Mouse (Mus musculus) kidney, embryonic 14.5 days (tissue): ENCODE measurements around the gene Ica1. TPM values are rescaled to one million over a fixed set of nuclear protein-coding genes. Genes with fewer than 3 reads are reported as not detected.
A peak's percentile ranks its signal among the peaks of the same experiment; 100 is the strongest.

Experiments used
- ATAC-seq: fragments of 200-750 bp; cut with Nextera tagmentation; 2 replicates; pipeline ENCODE4 v1.8.0; 2017; ENCODE audit warnings: moderate number of reproducible peaks, mild to moderate bottlenecking, moderate TSS enrichment, moderate library complexity; ENCODE audit not compliant: low FRiP score, low TSS enrichment
- H3K27ac ChIP-seq: fragments of 300-500 bp; sonication (generic); 2 replicates; pipeline ENCODE4 v1.5.1; 2014; ENCODE audit warnings: low read depth, mild to moderate bottlenecking, low read length, moderate library complexity, mixed read lengths
- H3K27me3 ChIP-seq: fragments of 300-500 bp; sonication (generic); 2 replicates; pipeline ENCODE4 v1.6.1; 2014; ENCODE audit warnings: mild to moderate bottlenecking, low read length; ENCODE audit not compliant: control insufficient read depth, insufficient read depth
- H3K36me3 ChIP-seq: fragments of 300-500 bp; sonication (generic); 2 replicates; pipeline ENCODE4 v1.6.1; 2014; ENCODE audit warnings: low read length, mixed read lengths; ENCODE audit not compliant: control insufficient read depth, insufficient read depth
- H3K4me1 ChIP-seq: fragments of 300-500 bp; sonication (generic); 2 replicates; pipeline ENCODE4 v1.6.1; 2014; ENCODE audit warnings: low read length, mixed read lengths; ENCODE audit not compliant: control insufficient read depth, insufficient read depth
- H3K4me2 ChIP-seq: fragments of 300-500 bp; sonication (generic); replicated peaks from 2 replicates; pipeline ENCODE4 v1.6.1; 2014; ENCODE audit warnings: low read depth, mild to moderate bottlenecking, low read length
- H3K4me3 ChIP-seq: fragments of 300-500 bp; sonication (generic); 2 replicates; pipeline ENCODE4 v1.5.1; 2014; ENCODE audit warnings: mild to moderate bottlenecking, low read length
- H3K9ac ChIP-seq: fragments of 300-500 bp; sonication (generic); 2 replicates; pipeline ENCODE4 v1.6.1; 2014; ENCODE audit warnings: low read depth, mild to moderate bottlenecking, low read length, moderate library complexity
- H3K9me3 ChIP-seq: fragments of 300-500 bp; sonication (generic); 2 replicates; pipeline ENCODE4 v1.6.1; 2016; ENCODE audit warnings: low read length; ENCODE audit not compliant: control insufficient read depth
- WGBS: fragments of 180-500 bp; shearing (Covaris S2); extraction: QIAGEN DNeasy Blood & Tissue Kit; methylation state at CpG from one replicate; pipeline ENCODE4 v1.1.7; 2014; 5-methylcytosine and 5-hydroxymethylcytosine counted together
- polyA plus RNA-seq: library from polyadenylated mRNA; unstranded; fragments of >200 nt; fragmentation: Nextera tagmentation; extraction: Ambion mirVana; gene quantifications from 2 replicates; pipeline ENCODE4 v1.2.1, GENCODE M21; 2014

Gene Ica1
- polyA plus RNA-seq, 1 experiment from 2014 or later = 30.0 TPM

DNA sequence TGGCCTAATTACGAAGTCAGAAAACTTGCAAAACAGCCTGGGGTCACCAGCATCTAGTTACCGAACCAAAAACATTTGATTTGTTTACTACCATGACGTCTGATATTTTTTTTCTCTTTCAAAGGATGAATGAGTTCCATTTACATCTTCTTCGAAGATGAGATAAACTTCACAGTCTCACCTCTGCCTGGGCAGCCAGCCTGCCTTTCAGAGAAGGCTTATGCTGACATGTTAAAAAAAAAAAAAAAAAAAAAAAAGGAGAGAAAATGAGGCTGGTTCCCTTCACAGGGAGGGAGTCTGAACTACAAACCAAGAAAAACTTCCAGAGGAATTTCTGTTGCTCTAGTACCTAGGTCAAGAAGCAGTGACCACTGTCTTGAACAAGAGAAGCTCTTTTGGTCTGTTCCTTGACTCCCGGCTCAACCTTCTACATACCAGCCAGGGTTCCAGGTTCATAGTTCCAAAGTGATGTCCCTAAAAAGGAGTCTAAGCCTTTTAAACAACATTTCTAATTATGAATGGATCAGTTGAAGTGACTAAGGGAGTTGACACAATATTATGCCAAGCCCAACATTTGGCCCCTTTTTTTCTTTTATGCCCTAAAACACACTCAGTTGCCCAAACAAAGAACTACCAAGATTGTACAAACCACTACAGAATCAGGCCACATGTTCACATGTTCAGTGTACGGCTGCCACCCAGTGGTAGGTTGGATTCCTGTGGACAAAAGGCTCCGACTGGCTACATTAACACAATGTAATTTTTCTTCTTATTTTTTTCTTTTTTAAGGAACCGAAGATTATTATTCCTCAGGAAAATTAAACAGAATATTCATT lies 42.4 kb downstream of the Ica1 start:
- Histone ChIP-seq H3K4me1 (peaks cover 6% of the 10 kb centered on the region; the same call in 1 of the 2 replicates), H3K9ac (no peak overlapping the region), H3K4me3 (no peak overlapping the region), H3K27me3 (no peaks in the 10 kb centered on the region), H3K9me3 (no peaks in the 10 kb centered on the region), H3K4me2 (no peak overlapping the region), H3K36me3 (no peaks in the 10 kb centered on the region), H3K27ac (no peak overlapping the region)
- 57% methylated on average over 8 of the region's 8 CpGs for WGBS
- ATAC-seq = 0 out of 2 replicates have a peak, but pooled peaks have one; percentile 26

DNA sequence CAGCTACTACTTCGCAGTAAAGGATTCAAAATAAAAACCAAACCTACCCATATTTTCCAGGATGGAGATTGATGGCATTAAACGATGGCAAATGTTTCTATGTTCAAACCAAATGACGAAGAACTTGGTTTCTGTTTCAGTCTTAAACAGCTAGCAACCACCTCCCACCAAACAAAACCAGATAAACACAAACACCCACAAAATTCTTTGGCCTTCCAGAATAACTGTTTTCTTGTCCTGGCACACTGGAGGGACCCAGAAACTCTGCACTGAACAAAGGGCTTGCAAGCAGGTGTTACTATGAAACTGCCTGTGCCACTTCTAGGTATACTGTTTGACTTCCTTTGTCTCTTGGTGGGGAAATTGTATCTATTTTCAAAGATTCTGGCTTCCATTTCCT lies 43.2 kb downstream of the Ica1 start:
- no peak overlapping the region for H3K27ac ChIP-seq
- H3K36me3 ChIP-seq = no peaks in the 10 kb centered on the region
- no peak overlapping the region for H3K4me2 ChIP-seq
- ATAC-seq = no peak
- no peaks in the 10 kb centered on the region for H3K27me3 ChIP-seq
- H3K4me1 ChIP-seq = peaks cover 6% of the 10 kb centered on the region; the same call in 1 of the 2 replicates
- no peak overlapping the region for H3K9ac ChIP-seq
- H3K4me3 ChIP-seq = no peak overlapping the region
- 88% methylated on average over 3 of the region's 3 CpGs for WGBS
- no peaks in the 10 kb centered on the region for H3K9me3 ChIP-seq

DNA sequence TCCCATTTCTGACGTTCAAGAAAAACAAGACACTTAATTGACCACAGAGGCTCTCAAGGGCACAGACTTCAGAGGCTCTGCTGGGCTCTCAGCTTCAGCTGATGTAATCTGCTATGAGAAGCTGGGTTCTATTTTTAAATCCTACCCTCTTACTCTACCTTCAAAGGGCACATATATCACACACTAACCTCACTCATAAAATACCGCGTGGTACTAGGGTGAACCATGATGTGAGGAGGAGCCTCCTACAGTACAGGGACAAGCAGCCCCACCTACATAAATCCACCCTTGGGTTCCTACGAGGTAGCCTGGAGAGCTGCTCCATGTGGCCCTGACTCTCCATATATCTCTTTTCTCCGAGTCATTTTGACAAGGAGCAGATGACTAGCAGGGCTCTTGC lies 45.8 kb downstream of the Ica1 start:
- Histone ChIP-seq H3K4me2 (no peak overlapping the region), H3K36me3 (no peaks in the 10 kb centered on the region), H3K27me3 (no peaks in the 10 kb centered on the region), H3K27ac (no peak overlapping the region), H3K9me3 (no peaks in the 10 kb centered on the region), H3K9ac (no peak overlapping the region), H3K4me1 (peaks cover 6% of the 10 kb centered on the region; the same call in 1 of the 2 replicates), H3K4me3 (no peak overlapping the region)
- 15% methylated on average over 5 of the region's 5 CpGs for WGBS
- ATAC-seq = peak; percentile 84

DNA sequence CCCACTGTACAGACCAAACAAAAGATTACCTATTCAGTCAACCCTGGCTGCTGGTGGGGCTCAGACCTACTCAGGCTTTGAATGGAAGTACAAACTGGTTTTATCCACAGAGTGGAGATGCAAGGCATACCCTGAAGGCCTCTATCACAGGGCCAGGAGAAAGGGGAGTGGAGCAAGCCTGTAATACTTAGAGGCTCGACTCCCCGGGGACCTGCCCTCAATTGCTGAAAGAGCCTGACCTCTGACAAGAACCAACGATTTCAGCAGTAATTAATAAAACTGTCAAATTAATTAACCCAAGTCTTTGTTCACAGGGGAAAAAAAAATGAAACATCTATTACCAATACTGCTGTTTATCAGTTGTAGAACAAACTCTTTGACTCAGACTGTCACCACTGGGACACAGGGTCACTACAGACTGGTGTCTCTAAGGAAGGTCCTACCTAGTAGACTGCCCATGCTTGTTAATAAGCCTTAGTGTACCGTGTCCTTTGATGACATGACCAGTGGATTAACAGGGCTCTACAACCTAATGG lies 46.6 kb downstream of the Ica1 start:
- Histone ChIP-seq H3K4me2 (no peak overlapping the region), H3K36me3 (no peaks in the 10 kb centered on the region), H3K27ac (no peak overlapping the region), H3K9ac (no peak overlapping the region), H3K4me1 (peaks cover 6% of the 10 kb centered on the region; the same call in 1 of the 2 replicates), H3K9me3 (no peaks in the 10 kb centered on the region), H3K27me3 (no peaks in the 10 kb centered on the region), H3K4me3 (no peak overlapping the region)
- 23% methylated on average over 4 of the region's 4 CpGs for WGBS
- ATAC-seq = no peak

DNA sequence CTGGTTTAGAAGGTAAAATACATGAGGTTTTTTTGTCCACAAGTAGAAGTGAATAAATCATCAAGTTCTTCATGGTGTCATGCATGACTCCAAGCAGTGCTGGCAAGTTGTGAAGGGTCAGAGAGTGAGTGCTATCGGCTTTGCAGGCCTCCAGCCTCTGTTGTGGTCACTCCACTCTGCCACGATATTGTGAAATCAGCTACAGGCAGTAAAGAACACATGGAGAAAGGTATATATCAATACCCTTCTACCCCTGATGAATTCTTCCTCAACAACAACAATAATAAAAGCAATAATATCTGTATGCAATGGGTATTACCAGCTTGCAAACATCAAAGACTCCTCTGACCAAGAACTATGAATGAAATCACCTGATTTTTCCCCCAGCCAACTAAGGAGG lies 47.9 kb downstream of the Ica1 start:
- no peak for ATAC-seq
- Histone ChIP-seq H3K27me3 (no peaks in the 10 kb centered on the region), H3K36me3 (no peaks in the 10 kb centered on the region), H3K9me3 (no peaks in the 10 kb centered on the region), H3K4me2 (no peak overlapping the region), H3K4me1 (peaks cover 6% of the 10 kb centered on the region; the same call in 1 of the 2 replicates), H3K9ac (no peak overlapping the region), H3K27ac (no peak overlapping the region), H3K4me3 (no peak overlapping the region)
- 85% methylated on average over 2 of the region's 2 CpGs for WGBS

DNA sequence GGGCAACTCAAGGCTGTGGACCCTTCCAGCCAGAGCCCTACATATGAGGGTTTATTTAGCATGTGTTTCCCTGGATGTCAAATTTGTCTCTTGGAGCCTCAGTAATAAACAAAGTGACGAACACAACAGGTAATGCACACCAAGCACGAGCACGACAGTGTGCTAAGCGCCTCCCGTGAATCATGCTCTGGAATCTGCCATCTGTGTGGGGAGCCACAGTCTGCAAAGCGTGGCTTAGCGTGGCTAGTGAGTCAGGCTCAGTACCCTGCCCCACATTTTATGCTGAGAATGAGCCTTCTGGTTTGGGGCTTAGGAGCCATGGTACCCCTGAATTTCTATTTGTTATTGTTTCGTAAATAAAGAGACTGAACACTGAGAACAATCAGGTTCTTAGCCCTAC lies 50.5 kb downstream of the Ica1 start:
- no peak overlapping the region for H3K4me2 ChIP-seq
- no peak overlapping the region for H3K4me3 ChIP-seq
- WGBS = 89% methylated on average over 8 of the region's 8 CpGs
- ATAC-seq = no peak
- no peaks in the 10 kb centered on the region for H3K36me3 ChIP-seq
- H3K9me3 ChIP-seq = no peaks in the 10 kb centered on the region
- no peaks in the 10 kb centered on the region for H3K27me3 ChIP-seq
- H3K9ac ChIP-seq = no peak overlapping the region
- no peak overlapping the region for H3K27ac ChIP-seq
- peaks cover 6% of the 10 kb centered on the region; the same call in 1 of the 2 replicates for H3K4me1 ChIP-seq

DNA sequence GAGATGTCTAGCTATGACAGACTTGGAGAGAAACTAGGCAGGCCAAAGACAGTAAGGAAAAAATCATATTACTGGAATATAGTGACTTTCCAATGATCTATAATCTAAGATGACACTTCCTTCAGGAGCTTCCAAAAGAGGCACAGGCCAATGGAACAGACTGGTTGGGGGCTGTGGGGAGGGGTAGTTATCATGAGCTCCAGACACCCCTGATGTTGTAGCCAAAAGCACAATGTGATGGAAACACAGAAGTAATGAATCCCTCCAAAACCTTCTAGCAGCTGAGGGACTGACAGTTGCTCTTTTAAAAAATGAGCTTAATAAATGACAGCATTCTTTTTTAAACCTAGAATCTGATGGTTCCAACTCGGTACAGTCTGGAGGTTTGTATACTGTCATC lies 52.7 kb downstream of the Ica1 start:
- Histone ChIP-seq H3K4me2 (no peak overlapping the region), H3K36me3 (no peaks in the 10 kb centered on the region), H3K4me1 (no peaks in the 10 kb centered on the region), H3K4me3 (no peak overlapping the region), H3K9ac (no peak overlapping the region), H3K27ac (no peak overlapping the region), H3K27me3 (no peaks in the 10 kb centered on the region), H3K9me3 (no peaks in the 10 kb centered on the region)
- ATAC-seq = no peak
- 57% methylated on average over 1 of the region's 1 CpGs for WGBS

DNA sequence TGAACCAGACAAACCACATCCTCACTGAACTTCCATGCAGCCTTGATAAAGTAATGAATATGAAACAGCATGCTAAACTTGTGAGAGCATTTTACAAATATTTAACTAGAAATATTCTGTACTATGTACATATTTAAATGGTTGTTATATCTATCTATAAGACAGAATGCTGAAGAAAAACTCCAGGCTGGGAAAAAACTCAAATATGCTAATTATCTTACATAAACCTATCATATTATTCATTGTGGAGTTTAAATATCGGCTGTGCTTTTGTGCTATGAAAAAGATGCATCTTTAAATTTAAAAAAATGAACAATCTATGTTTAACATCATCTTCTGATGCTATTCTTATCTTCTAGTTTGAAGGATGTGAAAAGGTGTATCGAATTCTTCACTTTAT lies 58.6 kb downstream of the Ica1 start:
- no peak overlapping the region for H3K4me2 ChIP-seq

DNA sequence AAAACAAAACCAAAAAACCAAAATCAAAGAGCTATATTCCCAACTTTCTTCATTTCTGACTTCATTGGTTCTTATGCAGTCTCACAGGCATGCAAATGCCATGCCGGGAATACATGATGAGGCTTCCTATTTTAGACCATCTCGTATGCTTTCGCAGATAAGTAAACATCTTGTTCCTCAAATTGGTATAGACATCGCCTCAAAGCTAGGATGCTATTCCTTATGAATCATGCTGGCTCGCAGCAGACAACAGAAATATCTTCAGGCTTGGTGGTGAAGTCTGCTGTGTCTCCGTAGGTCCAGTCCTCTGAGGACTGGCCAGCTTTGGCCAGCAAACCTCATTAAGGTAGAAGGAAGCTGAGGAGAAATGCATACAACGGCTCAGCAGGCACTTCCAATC lies 60.3 kb downstream of the Ica1 start:
- H3K27me3 ChIP-seq = no peaks in the 10 kb centered on the region
- H3K36me3 ChIP-seq = no peaks in the 10 kb centered on the region
- no peak overlapping the region for H3K4me3 ChIP-seq
- ATAC-seq = no peak
- no peak overlapping the region for H3K9ac ChIP-seq
- H3K9me3 ChIP-seq = no peaks in the 10 kb centered on the region
- WGBS = 86% methylated on average over 7 of the region's 7 CpGs
- H3K4me2 ChIP-seq = no peak overlapping the region
- no peaks in the 10 kb centered on the region for H3K4me1 ChIP-seq
- H3K27ac ChIP-seq = no peak overlapping the region

More for the DNA sequence above, 58.6 kb downstream of the Ica1 start:
- Histone ChIP-seq H3K9ac (no peak overlapping the region), H3K4me3 (no peak overlapping the region), H3K27ac (no peak overlapping the region), H3K4me1 (no peaks in the 10 kb centered on the region), H3K36me3 (no peaks in the 10 kb centered on the region), H3K27me3 (no peaks in the 10 kb centered on the region), H3K9me3 (no peaks in the 10 kb centered on the region)
- no peak for ATAC-seq
- WGBS = 77% methylated on average over 2 of the region's 2 CpGs
